Mouse (Mus musculus): ENCODE results near the gene Nptx2. TPM values are rescaled to one million over a fixed set of nuclear protein-coding genes. Genes with fewer than 3 reads are reported as not detected.

Gene Nptx2
- not detected for polyA plus RNA-seq (2017; shearing (Covaris generic))

DNA sequence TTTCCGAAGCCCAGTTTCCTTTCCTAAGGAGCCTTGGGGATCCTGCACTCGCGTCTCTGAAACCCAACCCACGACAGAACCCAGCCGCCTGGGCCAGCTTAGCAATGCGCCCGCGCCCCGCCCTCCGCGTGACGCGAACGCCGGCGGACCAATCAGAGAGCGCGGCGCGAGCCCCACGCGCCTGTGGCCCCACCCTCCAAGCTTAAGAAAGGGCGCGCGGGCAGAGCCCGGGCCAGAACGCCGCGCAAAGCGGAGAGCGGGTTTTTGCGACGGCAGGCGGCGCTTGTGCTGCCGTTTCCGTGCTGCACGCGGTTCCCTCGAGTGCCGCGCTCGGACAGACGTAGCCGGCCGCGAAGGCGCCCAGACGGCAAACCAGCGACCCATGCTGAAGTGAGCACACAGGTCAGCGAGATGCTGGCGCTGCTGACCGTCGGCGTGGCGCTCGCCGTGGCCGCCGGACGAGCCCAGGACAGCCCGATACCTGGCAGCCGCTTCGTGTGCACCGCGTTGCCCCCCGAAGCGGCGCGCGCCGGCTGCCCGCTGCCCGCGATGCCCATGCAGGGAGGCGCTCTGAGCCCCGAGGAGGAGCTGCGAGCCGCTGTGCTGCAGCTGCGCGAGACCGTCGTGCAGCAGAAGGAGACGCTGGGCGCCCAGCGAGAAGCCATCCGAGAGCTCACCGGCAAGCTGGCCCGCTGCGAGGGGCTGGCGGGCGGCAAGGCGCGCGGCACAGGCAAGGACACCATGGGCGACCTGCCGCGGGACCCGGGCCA lies at the start of gene Nptx2:
Gene Nptx2, plus strand, starts transcription at position 250 of the 770 bp plus-strand sequence.

Other genes starting within 250 kb of the Nptx2 start
- under 1 TPM; 0.56 to 0.88 TPM for gene Baiap2l1, start 187.8 kb upstream of the Nptx2 start, polyA plus RNA-seq (2017; shearing (Covaris generic))
- gene Tmem130, start 215.9 kb downstream of the Nptx2 start, polyA plus RNA-seq (2017; shearing (Covaris generic)): not detected
- gene Trrap, start 221.8 kb downstream of the Nptx2 start, polyA plus RNA-seq (2017; shearing (Covaris generic)): 10 to 100 TPM; 41.4 to 45.4 TPM

All from activated CD4-positive, CD25-positive, alpha-beta regulatory T cell (primary cell).